Mouse (Mus musculus) E14TG2a.4 (cell line): Measurements from ENCODE around the gene Abtb2.

ENCODE experiments used
- H3K27me3 ChIP-seq: 2 replicates; pipeline ENCODE4 v1.6.1; 2014; ENCODE audit warnings: low read length, control low read depth; ENCODE audit not compliant: insufficient read depth
- H3K36me3 ChIP-seq: 2 replicates; pipeline ENCODE4 v1.6.1; 2014; ENCODE audit warnings: low read length, control low read depth; ENCODE audit not compliant: insufficient read depth
- H3K4me1 ChIP-seq: replicated peaks from 2 replicates; pipeline ENCODE4 v1.6.1; 2014; ENCODE audit warnings: low read depth, low read length, control low read depth
- H3K4me3 ChIP-seq: replicated peaks from 2 replicates; pipeline ENCODE4 v1.5.1; 2014; ENCODE audit warnings: mild to moderate bottlenecking, low read length
- H3K9me3 ChIP-seq: 2 replicates; pipeline ENCODE4 v1.6.1; 2014; ENCODE audit warnings: low read length, control low read depth
- CTCF ChIP-seq: conservative IDR thresholded peaks from 2 replicates; pipeline ENCODE4 v1.5.1; 2014; ENCODE audit warnings: low read length
- NANOG ChIP-seq: IDR thresholded peaks from 2 replicates; pipeline ENCODE4 v1.6.1; 2014; ENCODE audit warnings: borderline replicate concordance, low read length, mixed read lengths
- POU5F1 ChIP-seq: IDR thresholded peaks from 2 replicates; pipeline ENCODE4 v1.6.1; 2014; ENCODE audit warnings: low read length, borderline replicate concordance

Abtb2 gene

DNA sequence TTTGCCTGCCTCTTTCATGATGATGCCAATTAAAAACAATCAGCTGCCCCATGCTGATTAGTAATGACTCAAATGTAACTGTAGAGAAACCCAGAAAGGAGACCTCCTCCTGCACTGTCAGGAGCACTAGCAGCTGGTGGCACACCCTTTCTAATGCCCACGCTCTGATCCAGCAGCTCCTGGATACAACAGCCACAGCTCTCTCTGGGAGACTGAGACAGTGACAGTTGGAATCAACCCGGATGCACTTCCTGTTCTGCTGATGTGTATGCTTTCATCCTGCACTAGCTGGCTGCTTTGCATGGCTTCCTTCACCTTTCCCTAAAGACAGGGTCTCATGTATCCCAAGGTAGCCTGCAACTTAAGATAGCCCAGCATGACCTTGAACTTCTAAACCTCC lies 180.0 kb downstream of the Abtb2 start:
- peaks cover 44% of the 10 kb centered on the region for H3K4me1 ChIP-seq
- peaks cover 100% of the 10 kb centered on the region for H3K36me3 ChIP-seq
- H3K4me3 ChIP-seq = no peak overlapping the region
- no peaks in the 10 kb centered on the region for H3K27me3 ChIP-seq
- TF ChIP-seq POU5F1 (no peak), CTCF (no peak), NANOG (no peak)
- H3K9me3 ChIP-seq = peaks cover 4% of the 10 kb centered on the region

DNA sequence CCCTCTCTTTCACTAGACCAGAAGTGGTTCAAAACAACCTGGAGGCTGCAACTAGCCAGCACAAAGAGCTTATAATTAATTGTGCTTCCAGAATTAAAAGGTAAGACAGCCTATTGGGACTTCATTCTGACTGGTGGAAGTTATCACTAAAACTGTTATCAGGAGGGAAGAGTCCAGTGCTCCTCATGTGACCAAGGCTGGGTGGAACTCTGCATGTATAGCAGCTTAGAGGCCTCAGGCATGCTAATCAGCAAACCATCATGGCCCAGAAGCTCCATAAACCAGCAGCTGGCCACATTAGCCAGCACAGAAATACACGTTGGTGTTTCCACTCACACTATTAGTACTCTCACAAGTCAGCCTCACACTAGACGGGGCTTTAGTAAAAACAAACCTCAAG lies 180.7 kb downstream of the Abtb2 start:
- H3K27me3 ChIP-seq = no peaks in the 10 kb centered on the region
- H3K4me3 ChIP-seq = no peak overlapping the region
- H3K9me3 ChIP-seq = peaks cover 4% of the 10 kb centered on the region

DNA sequence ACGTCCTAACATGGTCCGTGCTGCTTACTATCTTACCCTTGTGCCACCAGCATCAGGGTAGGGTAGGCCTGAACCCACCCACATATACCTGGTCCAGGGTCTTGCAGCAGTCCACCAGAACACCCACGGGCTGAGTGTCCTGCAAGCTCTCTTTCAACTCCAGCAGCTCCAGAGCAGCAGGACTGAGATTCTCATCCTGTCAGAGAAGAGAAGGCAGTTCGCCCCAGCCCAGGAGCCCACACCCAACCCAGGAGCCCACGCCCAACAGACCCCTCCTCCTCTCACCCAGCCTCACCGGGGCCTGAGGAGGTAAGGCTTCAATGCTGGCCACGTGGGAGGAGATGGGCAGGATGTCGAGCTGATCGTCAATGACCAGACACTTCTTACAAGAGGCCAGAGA lies 181.8 kb downstream of the Abtb2 start:
- Histone ChIP-seq H3K4me3 (no peak overlapping the region), H3K27me3 (no peaks in the 10 kb centered on the region)

More for the DNA sequence above, 180.7 kb downstream of the Abtb2 start:
- TF ChIP-seq CTCF = no peak
- TF ChIP-seq NANOG = no peak
- no peak for TF ChIP-seq POU5F1
- Histone ChIP-seq H3K4me1 (peaks cover 45% of the 10 kb centered on the region), H3K36me3 (peaks cover 100% of the 10 kb centered on the region)

DNA sequence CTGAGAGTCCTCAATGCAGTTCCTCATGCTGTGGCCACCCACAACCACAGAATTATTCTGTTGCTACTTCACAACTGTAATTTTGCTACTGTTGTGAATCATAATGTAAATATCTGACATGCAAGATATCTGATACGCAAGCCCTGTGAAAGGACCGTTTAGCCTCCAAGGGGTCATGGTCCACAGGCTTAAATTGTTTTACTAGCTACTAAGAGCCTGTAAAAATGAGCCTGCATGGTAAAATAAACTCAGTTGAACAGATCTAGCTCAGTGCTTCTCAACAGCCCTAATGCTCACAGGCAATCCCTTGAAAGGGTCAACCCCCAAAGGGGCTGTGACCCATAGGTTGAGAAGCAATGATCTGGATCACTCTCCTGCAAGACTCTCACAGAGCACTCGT lies 183.0 kb downstream of the Abtb2 start:
- no peak for TF ChIP-seq NANOG
- no peak for TF ChIP-seq CTCF
- no peak for TF ChIP-seq POU5F1
- Histone ChIP-seq H3K9me3 (no peaks in the 10 kb centered on the region), H3K4me1 (peaks cover 43% of the 10 kb centered on the region), H3K4me3 (no peak overlapping the region), H3K36me3 (peaks cover 100% of the 10 kb centered on the region), H3K27me3 (no peaks in the 10 kb centered on the region)

More for the DNA sequence above, 181.8 kb downstream of the Abtb2 start:
- H3K9me3 ChIP-seq = no peaks in the 10 kb centered on the region
- TF ChIP-seq POU5F1 = no peak
- no peak for TF ChIP-seq CTCF
- no peak for TF ChIP-seq NANOG
- peaks cover 43% of the 10 kb centered on the region for H3K4me1 ChIP-seq
- H3K36me3 ChIP-seq = peaks cover 100% of the 10 kb centered on the region

DNA sequence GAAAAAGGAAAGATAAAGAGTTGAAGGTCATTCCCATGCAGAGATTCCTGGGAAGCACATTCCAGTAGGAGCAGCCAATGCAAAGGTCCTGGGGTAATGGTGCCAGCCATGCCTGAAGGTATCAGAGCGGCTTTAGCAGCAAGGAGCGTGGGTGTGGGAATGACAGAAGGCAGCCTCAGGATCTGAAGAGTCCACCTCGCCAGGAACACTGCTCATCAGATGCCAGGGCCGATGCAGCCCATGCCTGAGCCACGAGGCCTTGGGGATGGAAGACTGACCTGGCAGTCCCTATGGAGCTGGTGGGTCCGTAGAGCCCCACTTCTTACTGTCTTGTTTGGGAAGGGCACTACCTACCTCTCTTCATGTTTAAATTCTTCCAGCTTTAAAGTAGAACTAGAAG lies 185.7 kb downstream of the Abtb2 start:
- no peaks in the 10 kb centered on the region for H3K27me3 ChIP-seq
- no peak overlapping the region for H3K4me3 ChIP-seq
- no peaks in the 10 kb centered on the region for H3K9me3 ChIP-seq
- TF ChIP-seq POU5F1 (no peak), NANOG (no peak), CTCF (no peak)
- peaks cover 99% of the 10 kb centered on the region for H3K36me3 ChIP-seq
- H3K4me1 ChIP-seq = peaks cover 35% of the 10 kb centered on the region

DNA sequence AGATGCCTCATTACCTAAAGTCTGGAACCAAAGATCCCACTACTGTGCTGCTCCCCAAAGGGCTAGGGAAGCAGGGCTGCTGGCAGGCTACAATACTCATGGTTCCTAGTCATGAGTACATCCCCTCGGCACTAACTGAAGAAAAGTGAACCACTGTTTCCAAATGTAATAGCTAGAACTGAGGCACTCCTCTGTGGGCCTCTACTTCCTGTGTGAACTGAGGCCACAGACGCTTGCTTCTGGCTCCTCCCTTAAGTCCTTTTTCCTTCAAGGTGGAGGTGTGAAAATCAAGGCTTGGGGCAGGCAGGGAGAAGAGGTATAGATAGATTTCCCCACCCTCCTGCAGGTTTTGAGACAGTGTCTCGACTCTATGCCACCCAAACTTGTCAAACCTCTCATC lies 188.5 kb downstream of the Abtb2 start:
- TF ChIP-seq CTCF = no peak
- Histone ChIP-seq H3K27me3 (no peaks in the 10 kb centered on the region), H3K4me3 (no peak overlapping the region), H3K4me1 (peaks cover 37% of the 10 kb centered on the region), H3K9me3 (no peaks in the 10 kb centered on the region), H3K36me3 (peaks cover 90% of the 10 kb centered on the region)

DNA sequence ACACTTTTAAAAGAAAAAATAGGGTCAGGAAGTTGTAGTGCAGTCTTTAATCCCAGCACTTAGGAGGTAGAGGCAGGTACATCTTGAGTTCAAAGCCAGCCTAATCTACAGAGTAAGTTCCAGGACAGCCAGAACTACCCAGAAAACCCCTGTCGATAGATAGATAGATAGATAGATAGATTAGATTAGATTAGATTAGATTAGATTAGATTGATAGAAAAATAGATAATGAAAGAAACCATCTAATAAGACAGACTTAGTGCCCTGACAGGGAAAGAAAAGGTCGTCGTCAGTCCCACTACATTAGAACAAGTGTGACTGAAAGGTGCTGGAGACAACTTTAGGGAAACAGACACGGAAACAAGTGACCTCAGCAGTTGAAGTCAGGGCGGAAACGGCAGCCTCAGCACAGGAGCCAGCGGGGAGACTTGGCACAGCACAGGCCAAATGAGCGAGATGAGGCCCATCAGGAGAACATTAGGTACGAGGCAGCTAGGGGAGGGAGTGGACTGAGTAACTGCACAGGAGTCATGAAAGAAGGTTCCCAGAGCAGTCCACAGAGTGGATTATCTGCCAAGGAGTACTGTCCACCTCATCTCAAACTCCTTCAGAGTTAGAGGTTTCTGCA lies 189.5 kb downstream of the Abtb2 start:
- no peaks in the 10 kb centered on the region for H3K9me3 ChIP-seq
- no peak overlapping the region for H3K4me3 ChIP-seq
- TF ChIP-seq NANOG (no peak), CTCF (no peak), POU5F1 (no peak)
- peaks cover 80% of the 10 kb centered on the region for H3K36me3 ChIP-seq
- H3K4me1 ChIP-seq = peaks cover 35% of the 10 kb centered on the region
- no peaks in the 10 kb centered on the region for H3K27me3 ChIP-seq

DNA sequence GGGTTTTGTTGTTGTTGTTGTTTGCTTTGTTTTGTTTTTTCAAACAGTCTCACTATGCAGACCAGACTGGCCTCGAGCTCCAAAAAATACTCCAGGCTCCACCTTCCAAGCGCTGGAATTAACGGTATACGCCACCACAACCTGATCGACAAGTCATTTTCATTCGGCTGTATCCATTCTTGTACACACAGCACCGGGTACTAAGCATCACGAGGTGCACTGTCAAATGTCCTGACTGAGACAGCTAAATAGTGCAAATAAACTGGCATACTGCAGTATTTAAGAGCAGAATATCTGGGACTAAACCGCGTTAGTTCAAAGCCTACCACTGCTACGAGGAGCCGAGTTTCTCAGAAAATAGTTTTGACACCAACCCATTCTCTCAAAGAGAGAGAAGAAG lies 194.3 kb downstream of the Abtb2 start:
- H3K4me3 ChIP-seq = peak overlapping the region; percentile 97
- H3K27me3 ChIP-seq = no peaks in the 10 kb centered on the region
- H3K9me3 ChIP-seq = no peaks in the 10 kb centered on the region
- peaks cover 40% of the 10 kb centered on the region for H3K4me1 ChIP-seq
- TF ChIP-seq CTCF = no peak
- H3K36me3 ChIP-seq = peaks cover 58% of the 10 kb centered on the region
